Mouse (Mus musculus) CH12F3 (cell line): ENCODE measurements around the gene Itgb1bp2.
"Not testable (repeated sequence)": the region's sequence is repeated elsewhere in the genome, so short reads cannot be mapped to it uniquely, and the experiment has no call there.

Source experiments
- in situ Hi-C: fragments of 300-500 bp; cut with MboI; formaldehyde crosslinking; loops from 2 replicates; pipeline ENCODE4 v1.14.3; 2020; ENCODE audit warnings: low sequenced_read_pairs

Itgb1bp2 gene

DNA sequence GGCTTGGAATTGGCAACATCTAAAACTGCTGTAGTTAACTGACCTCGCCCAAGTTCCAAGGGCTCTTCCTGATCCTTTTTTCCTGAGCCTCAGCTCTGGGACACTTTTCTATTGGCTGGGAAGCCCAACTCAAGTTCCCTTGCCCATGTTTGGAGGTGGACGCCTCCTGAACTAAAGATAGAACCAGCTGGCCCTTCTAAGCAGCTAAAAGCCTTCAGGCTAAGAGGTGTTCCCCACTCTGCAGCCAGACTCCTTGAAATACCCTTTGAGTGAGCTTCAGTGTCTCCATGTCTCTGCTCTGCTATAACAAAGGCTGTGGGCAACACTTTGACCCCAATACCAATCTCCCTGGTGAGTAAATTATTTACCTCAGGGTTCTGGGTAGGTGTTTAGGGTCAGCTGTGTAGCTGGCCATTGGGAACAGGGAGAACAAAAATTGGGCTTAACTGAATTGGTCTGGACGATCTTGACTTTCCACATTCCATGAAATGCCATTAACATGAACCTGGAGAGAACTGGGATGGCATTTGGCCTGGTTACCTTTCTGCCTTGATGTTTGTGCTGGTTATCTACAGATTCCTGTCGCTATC is at the start of gene Itgb1bp2:
TSS of gene Itgb1bp2 (plus strand) at position 203 of the 590 bp plus-strand sequence.
- in situ Hi-C loops, result no loop called here

DNA sequence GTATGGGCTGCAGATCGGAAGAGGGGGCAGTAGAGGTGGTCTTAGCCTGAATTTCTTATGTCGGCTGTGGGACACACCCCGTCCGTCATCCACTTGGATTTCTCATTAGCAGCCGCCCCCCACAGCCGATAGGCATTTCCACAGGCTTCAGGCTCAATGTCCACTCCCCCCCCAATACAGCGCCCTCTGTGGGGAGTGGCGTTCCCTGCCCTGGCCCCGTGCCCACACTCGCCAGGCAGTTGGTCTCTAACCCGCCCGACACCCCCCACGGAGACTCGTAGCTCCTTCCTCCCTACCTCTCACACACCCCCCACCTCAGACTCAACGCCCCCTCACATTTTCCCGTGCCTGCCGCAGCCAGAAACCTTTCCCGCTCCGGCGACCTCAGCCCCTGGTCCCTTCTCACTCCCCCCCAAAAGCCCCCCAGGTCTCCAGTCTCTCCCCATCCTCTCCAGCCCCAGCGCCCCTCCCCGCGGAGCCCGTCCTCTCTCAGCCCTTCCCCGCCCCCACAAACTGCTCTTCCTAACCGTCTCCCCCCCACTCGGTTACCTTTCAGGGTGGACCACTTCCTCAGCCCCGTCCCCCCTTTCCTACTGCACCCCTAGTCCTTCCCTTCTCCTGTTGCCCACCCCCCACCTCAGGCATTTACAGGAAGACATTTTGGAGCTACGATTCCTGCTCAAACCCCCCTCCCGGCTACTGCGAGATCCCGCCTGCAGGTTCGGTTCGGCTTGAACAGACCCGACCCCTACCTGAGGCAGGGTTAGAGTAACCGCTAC is 29.8 kb upstream of the Itgb1bp2 start:
- in situ Hi-C loops, result no loop called here

- in situ Hi-C loops, result no loop called here
Measured at GRCm38 (mm10) chrX:101419725-101420699, 28.9 kb upstream of the Itgb1bp2 start.

DNA sequence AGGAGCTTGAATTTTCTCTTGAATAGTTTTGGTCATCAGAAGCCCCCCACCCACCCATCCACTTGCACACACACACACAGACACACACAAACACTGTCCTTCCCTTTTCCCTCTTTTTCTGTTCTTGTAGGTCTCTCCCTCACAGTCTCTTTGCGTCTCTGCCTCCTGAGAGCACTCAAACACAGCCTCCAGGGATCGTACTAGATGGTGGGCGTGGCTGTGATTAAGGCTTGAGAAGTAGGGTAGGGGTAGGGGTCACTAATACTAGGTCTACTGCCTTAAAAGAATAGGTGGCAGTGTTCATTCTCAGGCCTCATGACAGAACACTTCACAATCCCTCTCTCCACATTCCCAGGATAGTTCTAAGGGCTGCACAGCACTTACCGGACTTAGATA is 28.2 kb upstream of the Itgb1bp2 start, which contains the start of gene Zmym3:
TSS of gene Zmym3 (minus strand) at position 150 of the 396 bp plus-strand sequence.
- in situ Hi-C loops, result no loop called here

DNA sequence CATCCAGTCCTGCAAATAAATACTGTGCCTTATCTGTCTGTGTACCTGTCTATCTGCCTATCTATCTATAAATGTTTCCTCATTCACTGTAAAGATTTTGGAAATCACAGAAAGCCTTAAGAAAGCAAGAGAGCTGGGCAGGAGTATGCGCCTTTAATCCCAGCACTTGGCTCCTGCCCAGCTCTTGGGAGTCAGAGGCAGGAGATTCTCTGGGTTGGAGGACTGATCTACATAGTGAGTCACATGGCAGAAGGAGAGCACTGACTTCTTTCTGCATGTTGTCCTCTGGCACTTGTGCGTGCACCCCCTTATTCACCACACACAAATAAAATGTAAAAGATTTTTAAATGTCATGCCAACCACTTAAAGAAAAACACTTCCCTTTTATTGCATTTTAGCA is 25.4 kb upstream of the Itgb1bp2 start:
- in situ Hi-C loops, result no loop called here

- in situ Hi-C loops, result no loop called here
Measured at GRCm38 (mm10) chrX:101427774-101428173, 21.1 kb upstream of the Itgb1bp2 start.

DNA sequence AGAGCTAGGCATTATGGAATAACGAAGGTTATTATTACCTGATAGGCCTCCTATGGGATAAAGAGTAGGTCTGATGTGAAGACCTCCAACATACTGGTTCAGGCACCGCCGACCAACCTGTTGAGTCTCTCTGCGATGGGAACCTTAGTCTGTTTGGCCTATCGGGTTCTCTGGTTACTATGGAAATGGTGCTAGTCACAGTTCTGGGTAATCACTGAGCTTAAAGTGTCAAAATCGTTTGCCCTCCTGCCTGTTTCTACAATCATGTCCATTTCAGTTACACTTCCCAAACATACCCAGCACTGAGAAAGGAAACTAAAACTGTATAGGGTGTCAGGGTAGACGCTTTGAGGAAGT is 20.1 kb upstream of the Itgb1bp2 start:
- in situ Hi-C loops, result no loop called here

GRCm38 (mm10) chrX:101429142-101429949 is 19.5 kb upstream of the Itgb1bp2 start, which contains the start of gene Nono:
Gene Nono, plus strand, starts transcription at chrX:101429318.
- in situ Hi-C loops, result no loop called here

GRCm38 (mm10) chrX:101429976-101430375 is 18.9 kb upstream of the Itgb1bp2 start:
- in situ Hi-C loops, result no loop called here

GRCm38 (mm10) chrX:101451147-101451546 is 2.3 kb downstream of the Itgb1bp2 start:
- in situ Hi-C loops, result no loop called here

- in situ Hi-C loops, result no loop called here
Measured at GRCm38 (mm10) chrX:101451591-101451990, 2.7 kb downstream of the Itgb1bp2 start.

- in situ Hi-C loops, result no loop called here
Measured at GRCm38 (mm10) chrX:101472202-101472601, 23.3 kb downstream of the Itgb1bp2 start.

GRCm38 (mm10) chrX:101481604-101482350 is 32.9 kb downstream of the Itgb1bp2 start:
- in situ Hi-C loops, result no loop called here

- in situ Hi-C loops, result not testable (repeated sequence)
Measured at GRCm38 (mm10) chrX:101486487-101487152, 37.7 kb downstream of the Itgb1bp2 start.
